Comparison of ENCODE assay signal across 10 mouse cellular contexts in the genomic region with DNA sequence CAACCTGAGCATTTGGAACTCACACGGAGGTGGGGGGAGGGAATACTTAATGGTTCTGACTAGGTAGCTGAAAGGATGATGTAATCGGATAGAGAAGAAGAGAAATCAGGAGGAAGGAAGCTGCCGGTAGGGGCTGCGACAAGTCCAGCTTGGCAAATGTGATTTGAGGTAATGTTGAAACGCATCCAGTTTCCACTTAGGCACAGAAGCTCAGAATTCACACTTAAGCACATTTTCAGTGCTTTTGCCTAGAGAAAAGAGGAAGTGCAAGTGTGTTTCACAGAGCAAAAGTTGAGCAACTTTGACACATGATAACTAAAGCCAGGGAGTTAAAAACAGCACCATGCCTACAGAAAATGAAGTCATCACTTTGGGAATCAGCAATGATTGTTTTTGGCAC. TPM values are rescaled to one million over a fixed set of nuclear protein-coding genes. Genes with fewer than 3 reads are reported as not detected.
DNase-seq lines count a peak whose midpoint lies in the region; ATAC-seq and TF ChIP-seq lines count a peak whose summit lies in the region.
"Had no signal": no experiment of that assay in that cellular context is flagged by ENCODE, and none has a peak within 500 bp of the region (broad histone marks: within the 10 kb centered on the region; RNA-seq: fewer than 3 reads in every experiment).

No protein-coding gene starts in this region.

- H3K9ac ChIP-seq in heart, embryonic 16.5 days (ENCODE audit: low read length) = no peak overlapping the region
- peak overlapping the region; percentile 34 for H3K9ac ChIP-seq in liver, embryonic 14.5 days (replicated peaks)

- TF ChIP-seq EP300 in liver, embryonic 14.5 days (IDR thresholded peaks at IDR 0.05; ENCODE audit: low read depth) = 0 out of 2 replicates have a peak, but pooled peaks have one; percentile 12

- WGBS in heart, embryonic 16.5 days = 40% methylated on average over 5 of the region's 5 CpGs
- WGBS in liver, embryonic 14.5 days (ENCODE audit: insufficient replicate concordance) = 18% methylated on average over 5 of the region's 5 CpGs
- 67% methylated on average over 5 of the region's 5 CpGs for WGBS in limb, embryonic 10.5 days

- 0 out of 2 replicates have a peak, but pooled peaks have one; percentile 13 for TF ChIP-seq CTCF in liver, embryonic 14.5 days (IDR thresholded peaks at IDR 0.05; ENCODE audit: low read depth)

- no peaks in the 10 kb centered on the region for H3K27me3 ChIP-seq in heart, embryonic 16.5 days (ENCODE audit: control insufficient read depth, insufficient read depth, low read length)
- H3K27me3 ChIP-seq in liver, embryonic 14.5 days (ENCODE audit: control insufficient read depth, insufficient read depth, low read length) = no peaks in the 10 kb centered on the region
- no peaks in the 10 kb centered on the region for H3K27me3 ChIP-seq in limb, embryonic 10.5 days (ENCODE audit: low read depth, poor library complexity, severe bottlenecking)

- ATAC-seq in heart, embryonic 16.5 days (replicated peaks; ENCODE audit: extremely low read depth, insufficient read depth, low FRiP score) = 0 out of 2 replicates have a peak, but pooled peaks have one; percentile 17
- no peak for ATAC-seq in liver, embryonic 14.5 days (ENCODE audit: insufficient read depth)
- no peak for ATAC-seq in activated CD4-positive, CD25-positive, alpha-beta regulatory T cell, adult 4 months

- no peak overlapping the region for H3K4me3 ChIP-seq in heart, embryonic 16.5 days (ENCODE audit: low read length)
- 0 out of 4 replicates have a peak overlapping the region, but pooled peaks of 1 of the 2 experiments have one; percentile 3 for H3K4me3 ChIP-seq in liver, embryonic 14.5 days (ENCODE audit: insufficient read depth in 1 of 2, low read depth in 2 of 2, low read length in 2 of 2)
- no peak overlapping the region for H3K4me3 ChIP-seq in limb, embryonic 10.5 days

- DNase-seq in heart, postnatal 36 days = no peak
- DNase-seq in 3T3-L1 (ENCODE audit: low read depth, low spot score) (peak; percentile 32), ES-CJ7 (ENCODE audit: low read depth, low spot score) (peak; percentile 20)
- DNase-seq in liver, embryonic 14.5 days (ENCODE audit: low read depth in 3 of 3, low spot score in 3 of 3) = no peak
- DNase-seq in limb, embryonic 10.5 days (ENCODE audit: low spot score) = no peak
- DNase-seq in gastrocnemius, postnatal 10 days = no peak

- peaks cover 14% of the 10 kb centered on the region for H3K4me1 ChIP-seq in heart, embryonic 16.5 days (ENCODE audit: control insufficient read depth, insufficient read depth, low read length)
- peaks cover 53 to 68% of the 10 kb centered on the region in 2 experiments for H3K4me1 ChIP-seq in liver, embryonic 14.5 days (replicated peaks; ENCODE audit: control insufficient read depth in 2 of 2, insufficient read depth in 2 of 2, low read length in 1 of 2)
- H3K4me1 ChIP-seq in limb, embryonic 10.5 days = peaks cover 3% of the 10 kb centered on the region; the same call in 1 of the 2 replicates

- H3K36me3 ChIP-seq in heart, embryonic 16.5 days (ENCODE audit: control insufficient read depth, insufficient read depth) = 0 out of 2 replicates have a peak, but pooled peaks cover 2% of the 10 kb centered on the region
- peaks cover 47% of the 10 kb centered on the region for H3K36me3 ChIP-seq in liver, embryonic 14.5 days (replicated peaks; ENCODE audit: control insufficient read depth, insufficient read depth, low read depth)
- peaks cover 39% of the 10 kb centered on the region for H3K36me3 ChIP-seq in limb, embryonic 10.5 days

- no peak overlapping the region for H3K4me2 ChIP-seq in heart, embryonic 16.5 days (ENCODE audit: low read depth, low read length)
- peak overlapping the region; percentile 55 for H3K4me2 ChIP-seq in liver, embryonic 14.5 days (ENCODE audit: low read depth)

- 0 out of 2 replicates have a peak overlapping the region, but pooled peaks have one; percentile 6 for H3K27ac ChIP-seq in heart, embryonic 16.5 days (ENCODE audit: low read length)
- peak overlapping the region; percentile 78 for H3K27ac ChIP-seq in liver, embryonic 14.5 days
- no peak overlapping the region for H3K27ac ChIP-seq in limb, embryonic 10.5 days

- intact Hi-C loops in heart, postnatal 36 days (cut with DNase I) = loop anchor here (5.0 kb wide), 1 partner anchor 110 kb away; the partner anchor contains the start of gene Efcab14

- H3K9me3 ChIP-seq in heart, embryonic 16.5 days (replicated peaks; ENCODE audit: control insufficient read depth, low read length) = no peaks in the 10 kb centered on the region
- no peaks in the 10 kb centered on the region for H3K9me3 ChIP-seq in liver, embryonic 14.5 days (ENCODE audit: control insufficient read depth, low read length)
- H3K9me3 ChIP-seq in limb, embryonic 10.5 days (replicated peaks) = no peaks in the 10 kb centered on the region

RNA-seq across cellular contexts. Expression of gene Mknk1, which starts 8.4 kb away (rescaled TPM):
- 22.7 and 24.7 TPM in 2 replicates for polyA plus RNA-seq in heart, embryonic 16.5 days (2015; fragmentation: Nextera tagmentation; extraction: Ambion mirVana)
- 10 to 100 TPM; 22.8 to 23.8 TPM for total RNA-seq in heart, postnatal 36 days (2021)
- polyA plus RNA-seq in liver, embryonic 14.5 days (2012; rRNA removed) = 29.1 and 34.8 TPM in 2 replicates
- 21.3 and 24.7 TPM in 2 replicates for polyA plus RNA-seq in liver, embryonic 14.5 days (2014; fragmentation: Nextera tagmentation; extraction: Ambion mirVana)
- polyA plus RNA-seq in limb, embryonic 10.5 days (2016; fragmentation: Nextera tagmentation; extraction: Ambion mirVana) = 23.1 and 29.6 TPM in 2 replicates
- 10 to 100 TPM; 28.9 to 30.6 TPM for total RNA-seq in gastrocnemius, postnatal 10 days (2021)
- 10 to 100 TPM; 30.7 to 46.8 TPM for polyA plus RNA-seq in activated CD4-positive, CD25-positive, alpha-beta regulatory T cell, adult 4 months (2017; shearing (Covaris generic))

RNA-seq across cellular contexts. Expression of gene Mob3c, which starts 19.5 kb away (rescaled TPM):
- 9.2 and 12.4 TPM in 2 replicates for polyA plus RNA-seq in heart, embryonic 16.5 days (2015; fragmentation: Nextera tagmentation; extraction: Ambion mirVana)
- 1 to 10 TPM; 4.7 to 5.4 TPM for total RNA-seq in heart, postnatal 36 days (2021)
- 3.6 and 5.6 TPM in 2 replicates for polyA plus RNA-seq in liver, embryonic 14.5 days (2012; rRNA removed)
- polyA plus RNA-seq in liver, embryonic 14.5 days (2014; fragmentation: Nextera tagmentation; extraction: Ambion mirVana) = 4.2 and 5.0 TPM in 2 replicates
- 4.4 and 6.5 TPM in 2 replicates for polyA plus RNA-seq in limb, embryonic 10.5 days (2016; fragmentation: Nextera tagmentation; extraction: Ambion mirVana)
- total RNA-seq in gastrocnemius, postnatal 10 days (2021) = 1 to 10 TPM; 4.8 to 5.6 TPM
- polyA plus RNA-seq in activated CD4-positive, CD25-positive, alpha-beta regulatory T cell, adult 4 months (2017; shearing (Covaris generic)) = 10 to 100 TPM in 1 of 2 experiments, 1 to 10 TPM in 1; 10.0 to 13.4 TPM

RNA-seq across cellular contexts. Expression of gene Kncn, which starts 36.8 kb away (rescaled TPM):
- not detected in 2 replicates for polyA plus RNA-seq in heart, embryonic 16.5 days (2015; fragmentation: Nextera tagmentation; extraction: Ambion mirVana)
- total RNA-seq in heart, postnatal 36 days (2021) = not detected
- 0.01 TPM in 1 of 2 replicates, not detected in the other for polyA plus RNA-seq in liver, embryonic 14.5 days (2012; rRNA removed)
- 0.05 TPM in 1 of 2 replicates, not detected in the other for polyA plus RNA-seq in liver, embryonic 14.5 days (2014; fragmentation: Nextera tagmentation; extraction: Ambion mirVana)
- polyA plus RNA-seq in limb, embryonic 10.5 days (2016; fragmentation: Nextera tagmentation; extraction: Ambion mirVana) = not detected in 2 replicates
- not detected for total RNA-seq in gastrocnemius, postnatal 10 days (2021)
- polyA plus RNA-seq in activated CD4-positive, CD25-positive, alpha-beta regulatory T cell, adult 4 months (2017; shearing (Covaris generic)) = not detected
- polyA plus RNA-seq: embryonic facial prominence, embryonic 11.5 days; limb, embryonic 14.5 days had no signal

RNA-seq across cellular contexts. Expression of gene 6430628N08Rik, which starts 43.1 kb away (rescaled TPM):
- not detected in 2 replicates for polyA plus RNA-seq in heart, embryonic 16.5 days (2015; fragmentation: Nextera tagmentation; extraction: Ambion mirVana)
- not detected for total RNA-seq in heart, postnatal 36 days (2021)
- polyA plus RNA-seq in liver, embryonic 14.5 days (2012; rRNA removed) = not detected in 2 replicates
- not detected in 2 replicates for polyA plus RNA-seq in liver, embryonic 14.5 days (2014; fragmentation: Nextera tagmentation; extraction: Ambion mirVana)
- 0.11 TPM in 1 of 2 replicates, not detected in the other for polyA plus RNA-seq in limb, embryonic 10.5 days (2016; fragmentation: Nextera tagmentation; extraction: Ambion mirVana)
- not detected for total RNA-seq in gastrocnemius, postnatal 10 days (2021)
- not detected for polyA plus RNA-seq in activated CD4-positive, CD25-positive, alpha-beta regulatory T cell, adult 4 months (2017; shearing (Covaris generic))
- polyA plus RNA-seq: embryonic facial prominence, embryonic 11.5 days; limb, embryonic 14.5 days had no signal

Comparison
In these comparisons a context has a peak if more than half of its experiments do, and no peak if none do; other contexts are left out.
1. DNase-seq: peak in 3T3-L1 (single experiment) and ES-CJ7 (single experiment); none in heart, postnatal 36 days (0 of 2), liver, embryonic 14.5 days (0 of 3), limb, embryonic 10.5 days (single experiment) and gastrocnemius, postnatal 10 days (single experiment).